28 mouse cellular contexts compared by ENCODE assay signal in genomic region chr14:118823313-118823712, GRCm38 (mm10). TPM values are rescaled to one million over a fixed set of nuclear protein-coding genes. Genes with fewer than 3 reads are reported as not detected.
DNase-seq lines count a peak whose midpoint lies in the region; ATAC-seq and TF ChIP-seq lines count a peak whose summit lies in the region.
"Had no signal": no experiment of that assay in that cellular context is flagged by ENCODE, and none has a peak within 500 bp of the region (broad histone marks: within the 10 kb centered on the region; RNA-seq: fewer than 3 reads in every experiment).

No protein-coding gene starts in this region.

- peaks cover 5% of the 10 kb centered on the region; the same call in 1 of the 2 replicates for H3K4me1 ChIP-seq in intestine, embryonic 16.5 days (ENCODE audit: control insufficient read depth, insufficient read depth, low read length)
- H3K4me1 ChIP-seq in midbrain, postnatal 0 days (ENCODE audit: insufficient read depth, low read length) = no peaks in the 10 kb centered on the region
- H3K4me1 ChIP-seq in forebrain, embryonic 12.5 days = peaks cover 11% of the 10 kb centered on the region
- H3K4me1 ChIP-seq: hindbrain, embryonic 15.5 days; limb, embryonic 12.5 days; midbrain, embryonic 12.5 days had no signal

- H3K27ac ChIP-seq in intestine, embryonic 16.5 days (ENCODE audit: low read length) = no peak overlapping the region
- no peak overlapping the region for H3K27ac ChIP-seq in midbrain, postnatal 0 days (ENCODE audit: low read depth, low read length)
- no peak overlapping the region for H3K27ac ChIP-seq in forebrain, embryonic 12.5 days
- H3K27ac ChIP-seq: hindbrain, embryonic 10.5 days; hindbrain, embryonic 15.5 days; left cerebral cortex, adult 2 months; limb, embryonic 12.5 days; midbrain, embryonic 12.5 days; neural tube, embryonic 15.5 days had no signal

- no peak overlapping the region for H3K4me2 ChIP-seq in intestine, embryonic 16.5 days (ENCODE audit: low read depth, low read length)
- H3K4me2 ChIP-seq in midbrain, postnatal 0 days (ENCODE audit: low read depth, low read length, poor library complexity, severe bottlenecking) = no peak overlapping the region
- no peak overlapping the region for H3K4me2 ChIP-seq in forebrain, embryonic 12.5 days
- H3K4me2 ChIP-seq: hindbrain, embryonic 15.5 days; limb, embryonic 12.5 days; lung, embryonic 15.5 days; midbrain, embryonic 12.5 days; neural tube, embryonic 15.5 days had no signal

- no peak for TF ChIP-seq CTCF in midbrain, postnatal 0 days (IDR thresholded peaks at IDR 0.05)

- H3K9ac ChIP-seq in intestine, embryonic 16.5 days (ENCODE audit: low read depth, low read length) = no peak overlapping the region
- H3K9ac ChIP-seq in midbrain, postnatal 0 days (replicated peaks; ENCODE audit: low read length, poor library complexity, severe bottlenecking) = no peak overlapping the region
- no peak overlapping the region for H3K9ac ChIP-seq in forebrain, embryonic 12.5 days
- H3K9ac ChIP-seq: hindbrain, embryonic 15.5 days; limb, embryonic 12.5 days; lung, embryonic 15.5 days; midbrain, embryonic 12.5 days; neural tube, embryonic 15.5 days had no signal

- ATAC-seq in intestine, embryonic 16.5 days = peak; percentile 58
- ATAC-seq in midbrain, postnatal 0 days (ENCODE audit: low FRiP score) = no peak
- no peak for ATAC-seq in forebrain, embryonic 12.5 days (ENCODE audit: low FRiP score)

- whole genome bisulfite sequencing in intestine, embryonic 16.5 days = 67% methylated on average over 6 of the region's 6 CpGs
- whole genome bisulfite sequencing in midbrain, postnatal 0 days = 88% methylated on average over 6 of the region's 6 CpGs
- 79% methylated on average over 6 of the region's 6 CpGs for WGBS in forebrain, embryonic 12.5 days

- H3K9me3 ChIP-seq in intestine, embryonic 16.5 days (ENCODE audit: control insufficient read depth, low read length) = no peaks in the 10 kb centered on the region
- H3K9me3 ChIP-seq in midbrain, postnatal 0 days (ENCODE audit: low read length) = no peaks in the 10 kb centered on the region
- H3K9me3 ChIP-seq in forebrain, embryonic 12.5 days = no peaks in the 10 kb centered on the region
- H3K9me3 ChIP-seq: hindbrain, embryonic 10.5 days; hindbrain, embryonic 15.5 days; limb, embryonic 12.5 days; lung, embryonic 15.5 days; midbrain, embryonic 12.5 days; neural tube, embryonic 15.5 days had no signal

- H3K27me3 ChIP-seq in intestine, embryonic 16.5 days (replicated peaks; ENCODE audit: control insufficient read depth, insufficient read depth, low read length) = no peaks in the 10 kb centered on the region
- H3K27me3 ChIP-seq in midbrain, postnatal 0 days (ENCODE audit: insufficient read depth, low read length) = peaks cover 5% of the 10 kb centered on the region; the same call in 1 of the 2 replicates
- peaks cover 37% of the 10 kb centered on the region for H3K27me3 ChIP-seq in forebrain, embryonic 12.5 days
- H3K27me3 ChIP-seq: hindbrain, embryonic 15.5 days; lung, embryonic 15.5 days had no signal

- no peak overlapping the region for H3K4me3 ChIP-seq in intestine, embryonic 16.5 days (ENCODE audit: low read length)
- no peak overlapping the region for H3K4me3 ChIP-seq in midbrain, postnatal 0 days (ENCODE audit: low read depth, low read length)
- H3K4me3 ChIP-seq in forebrain, embryonic 12.5 days (replicated peaks) = no peak overlapping the region
- H3K4me3 ChIP-seq: erythroblast, embryonic 14.5 days; hindbrain, embryonic 10.5 days; hindbrain, embryonic 15.5 days; left cerebral cortex, adult 2 months; limb, embryonic 12.5 days; lung, embryonic 15.5 days; midbrain, embryonic 12.5 days; neural tube, embryonic 15.5 days had no signal

- peak; percentile 39 for DNase-seq in 3T3-L1 (ENCODE audit: low read depth, low spot score)
- DNase-seq in CD4-positive helper T cell, adult 2 months (ENCODE audit: low read depth, low spot score) = peak; percentile 56
- DNase-seq in T-cell, adult 2 months (ENCODE audit: low spot score) = peak; percentile 62
- DNase-seq in urinary bladder, postnatal 25 days (ENCODE audit: low spot score) = no peak
- no peak for DNase-seq in midbrain, postnatal 0 days (ENCODE audit: low spot score)
- DNase-seq in retina, embryonic 14.5 days (ENCODE audit: low spot score) = no peak
- DNase-seq: adrenal gland, postnatal 14 days; cerebellum, adult 18-20 months; cerebellum, postnatal 10 days; gastrocnemius, postnatal 14 days; heart, postnatal 14 days; kidney, adult 11 months; kidney, postnatal 14 days; right cerebral cortex, postnatal 25 days; thymus, postnatal 14 days had no signal

- no peaks in the 10 kb centered on the region for H3K36me3 ChIP-seq in intestine, embryonic 16.5 days (ENCODE audit: control insufficient read depth, insufficient read depth, low read length)
- H3K36me3 ChIP-seq in midbrain, postnatal 0 days (ENCODE audit: insufficient read depth, low read length) = no peaks in the 10 kb centered on the region
- H3K36me3 ChIP-seq in forebrain, embryonic 12.5 days (replicated peaks) = no peaks in the 10 kb centered on the region
- H3K36me3 ChIP-seq: hindbrain, embryonic 10.5 days; hindbrain, embryonic 15.5 days; limb, embryonic 12.5 days; lung, embryonic 15.5 days; midbrain, embryonic 12.5 days; neural tube, embryonic 15.5 days had no signal

RNA-seq across cellular contexts. Expression of gene Cldn10, which starts 35.6 kb away (rescaled TPM):
- 21.1 and 23.1 TPM in 2 replicates for polyA plus RNA-seq in intestine, embryonic 16.5 days (2015; fragmentation: Nextera tagmentation; extraction: Ambion mirVana)
- total RNA-seq in midbrain, postnatal 0 days (2014; rRNA removed) = 10.7 and 11.8 TPM in 2 replicates
- 24.1 and 32.1 TPM in 2 replicates for polyA plus RNA-seq in midbrain, postnatal 0 days (2015; fragmentation: Nextera tagmentation; extraction: Ambion mirVana)
- polyA plus RNA-seq in forebrain, embryonic 12.5 days (2016; fragmentation: Nextera tagmentation; extraction: Ambion mirVana) = 0.56 and 0.68 TPM in 2 replicates
- total RNA-seq: gastrocnemius, postnatal 14 days; monocyte, adult 5-6 weeks had no signal
- polyA plus RNA-seq: C2C12; erythroblast, embryonic 14.5 days; liver, adult 2 months had no signal

Comparison
In these comparisons a context has a peak if more than half of its experiments do, and no peak if none do; other contexts are left out.
1. DNase-seq: peak in 3T3-L1 (single experiment), CD4-positive helper T cell, adult 2 months (single experiment) and T-cell, adult 2 months (single experiment); none in urinary bladder, postnatal 25 days (single experiment), midbrain, postnatal 0 days (single experiment) and retina, embryonic 14.5 days (single experiment).
2. RNA of gene Cldn10, which starts 35.6 kb away (polyA plus RNA-seq): 24.1 to 32.1 TPM in midbrain, postnatal 0 days and 21.1 to 23.1 TPM in intestine, embryonic 16.5 days; 0.56 to 0.68 TPM in forebrain, embryonic 12.5 days; every median in the first group is over 10 times any median in the second.